Mouse (Mus musculus): ENCODE data around the gene Fstl3. TPM values are rescaled to one million over a fixed set of nuclear protein-coding genes. Genes with fewer than 3 reads are reported as not detected.
"Not testable (repeated sequence)": the region's sequence is repeated elsewhere in the genome, so short reads cannot be mapped to it uniquely, and the experiment has no call there.

Fstl3 gene
- polyA plus RNA-seq, 1 experiment from 2014 or later, result 21.9 TPM

DNA sequence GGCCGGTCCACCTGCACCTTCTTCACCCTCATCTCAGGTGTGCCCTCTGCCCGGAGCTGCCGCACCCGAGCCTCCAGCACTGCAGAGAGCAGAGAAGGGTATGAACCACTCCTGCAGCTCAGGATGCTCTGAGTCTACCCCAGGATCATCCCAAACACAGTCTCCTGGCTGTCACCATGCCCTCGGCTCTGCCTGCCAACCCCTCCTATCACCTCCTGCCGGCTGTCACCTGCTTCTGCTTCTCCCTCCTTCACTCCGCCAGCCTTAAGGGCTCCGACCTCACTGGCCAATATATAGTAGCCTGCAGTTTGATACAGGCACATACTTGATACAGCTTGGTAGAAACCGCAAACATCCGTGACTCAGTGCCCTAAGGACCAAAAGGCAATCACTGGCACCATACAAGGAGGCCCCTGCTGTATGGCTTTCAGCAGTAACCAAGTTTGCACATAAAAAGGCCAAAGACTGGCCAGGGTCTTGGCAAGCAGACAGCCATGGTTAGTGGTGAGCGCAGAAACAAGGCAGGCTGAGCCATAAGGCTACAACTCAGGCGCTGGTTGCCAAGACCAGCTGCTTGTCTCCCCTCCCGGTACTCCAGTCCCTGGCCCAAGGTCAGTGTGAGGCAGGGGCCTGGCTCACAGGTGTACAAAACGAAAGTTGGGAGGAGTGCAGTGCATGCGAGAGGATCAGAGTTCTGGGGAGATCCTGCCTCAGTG lies 33.3 kb upstream of the Fstl3 start:
- peaks cover 57% of the 10 kb centered on the region for H3K36me3 ChIP-seq
- no peak overlapping the region for H3K4me2 ChIP-seq
- H3K9me3 ChIP-seq (replicated peaks), result peaks cover 33% of the 10 kb centered on the region
- no peak overlapping the region for H3K27ac ChIP-seq (ENCODE audit: poor library complexity, severe bottlenecking)
- WGBS, result 93% methylated on average over 15 of the region's 15 CpGs
- peaks cover 12% of the 10 kb centered on the region for H3K4me1 ChIP-seq (replicated peaks)
- no peak for ATAC-seq (ENCODE audit: insufficient number of reproducible peaks, low FRiP score)
- no peak overlapping the region for H3K4me3 ChIP-seq
- H3K27me3 ChIP-seq (replicated peaks), result no peaks in the 10 kb centered on the region
- no peak overlapping the region for H3K9ac ChIP-seq

- no peaks in the 10 kb centered on the region for H3K27me3 ChIP-seq (replicated peaks)
- H3K9ac ChIP-seq, result no peak overlapping the region; the same call in 1 of the 2 replicates
- H3K27ac ChIP-seq (ENCODE audit: poor library complexity, severe bottlenecking), result no peak overlapping the region
- peaks cover 12% of the 10 kb centered on the region for H3K4me1 ChIP-seq (replicated peaks)
- H3K4me2 ChIP-seq, result peak overlapping the region; percentile 71
- peak overlapping the region; percentile 75 for H3K4me3 ChIP-seq
- no peak for ATAC-seq (ENCODE audit: insufficient number of reproducible peaks, low FRiP score)
- H3K36me3 ChIP-seq, result peaks cover 41% of the 10 kb centered on the region
- peaks cover 17% of the 10 kb centered on the region for H3K9me3 ChIP-seq (replicated peaks)
- WGBS, result 93% methylated on average over 3 of the region's 3 CpGs
Observed at GRCm38 (mm10) chr10:79745411-79745810, 31.7 kb upstream of the Fstl3 start.

DNA sequence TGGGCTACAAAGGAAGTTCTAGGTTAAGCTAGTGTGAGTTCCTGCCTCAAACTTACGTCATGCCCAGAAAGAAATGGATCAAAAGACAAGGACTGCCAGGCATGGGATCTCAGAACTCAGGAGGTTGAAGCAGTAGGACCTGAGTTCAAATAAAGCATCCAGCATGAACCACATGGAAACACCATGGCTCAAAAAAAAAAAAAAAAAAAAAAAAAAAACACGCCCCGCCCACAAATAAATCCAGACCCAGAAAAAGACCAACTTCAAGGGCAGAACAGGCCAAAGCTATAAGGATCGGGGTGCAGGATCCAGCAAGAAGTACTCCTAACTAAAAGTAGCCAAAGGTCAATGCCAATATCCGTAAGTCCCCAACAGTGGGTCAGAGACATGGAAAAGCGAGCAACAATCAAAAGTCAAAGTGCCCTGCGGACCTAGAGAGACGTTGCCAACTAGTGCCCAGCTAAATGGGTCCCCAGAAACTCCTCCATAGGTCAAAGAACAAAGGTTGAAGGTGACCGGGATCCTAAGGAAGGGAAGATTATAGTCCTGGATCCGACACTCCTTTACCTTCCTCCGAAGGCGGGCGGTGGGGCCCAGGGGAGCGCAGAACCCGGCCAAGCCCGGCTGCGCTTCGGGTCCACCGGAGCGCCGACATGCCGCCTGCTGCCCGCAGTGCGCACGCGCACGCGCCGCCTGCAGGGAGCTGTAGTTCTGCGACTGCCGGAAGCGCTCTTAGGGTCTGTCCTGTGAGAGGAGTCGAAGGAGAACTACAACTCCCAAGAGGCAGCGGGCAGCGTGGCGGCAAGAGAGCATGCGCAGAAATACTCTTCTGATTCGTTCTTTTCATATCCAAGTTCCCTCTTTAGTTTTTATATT lies 30.9 kb upstream of the Fstl3 start, which contains the start of gene Polrmt:
TSS of gene Polrmt (minus strand) at position 684 of the 876 bp plus-strand sequence.
- Histone ChIP-seq H3K9me3 (replicated peaks) (peaks cover 9% of the 10 kb centered on the region), H3K4me1 (replicated peaks) (peaks cover 12% of the 10 kb centered on the region), H3K27me3 (replicated peaks) (no peaks in the 10 kb centered on the region), H3K9ac (peak within 1 kb of the TSS; percentile 84), H3K4me3 (peak within 1 kb of the TSS; percentile 75), H3K4me2 (peak within 1 kb of the TSS; percentile 71), H3K27ac (ENCODE audit: poor library complexity, severe bottlenecking) (no peak within 1 kb of the TSS), H3K36me3 (peaks cover 34% of the 10 kb centered on the region)
- ATAC-seq (ENCODE audit: insufficient number of reproducible peaks, low FRiP score), result peak; percentile 94
- WGBS, result 3% methylated on average over 37 of the region's 38 CpGs

- no peaks in the 10 kb centered on the region for H3K27me3 ChIP-seq (replicated peaks)
- H3K36me3 ChIP-seq, result peaks cover 28% of the 10 kb centered on the region
- WGBS, result 22% methylated on average over 6 of the region's 6 CpGs
- H3K4me2 ChIP-seq, result peak overlapping the region; percentile 63
- H3K4me3 ChIP-seq, result peak overlapping the region; percentile 15; the same call in 1 of the 2 replicates
- peaks cover 12% of the 10 kb centered on the region for H3K4me1 ChIP-seq (replicated peaks)
- ATAC-seq (ENCODE audit: insufficient number of reproducible peaks, low FRiP score), result peak; percentile 55; the same call in 1 of the 2 replicates
- 0 out of 2 replicates have a peak overlapping the region, but pooled peaks have one; percentile 36 for H3K9ac ChIP-seq
- H3K27ac ChIP-seq (ENCODE audit: poor library complexity, severe bottlenecking), result no peak overlapping the region
- peaks cover 3% of the 10 kb centered on the region for H3K9me3 ChIP-seq (replicated peaks)
Observed at GRCm38 (mm10) chr10:79746774-79747151, 30.3 kb upstream of the Fstl3 start.

- Histone ChIP-seq H3K9me3 (replicated peaks) (no peaks in the 10 kb centered on the region), H3K4me1 (replicated peaks) (peaks cover 12% of the 10 kb centered on the region), H3K27ac (ENCODE audit: poor library complexity, severe bottlenecking) (no peak overlapping the region), H3K4me3 (no peak overlapping the region), H3K4me2 (no peak overlapping the region), H3K27me3 (replicated peaks) (no peaks in the 10 kb centered on the region), H3K9ac (no peak overlapping the region), H3K36me3 (peaks cover 12% of the 10 kb centered on the region)
- no peak for ATAC-seq (ENCODE audit: insufficient number of reproducible peaks, low FRiP score)
- WGBS, result 71% methylated on average over 6 of the region's 6 CpGs
Observed at GRCm38 (mm10) chr10:79748496-79748895, 28.6 kb upstream of the Fstl3 start.

DNA sequence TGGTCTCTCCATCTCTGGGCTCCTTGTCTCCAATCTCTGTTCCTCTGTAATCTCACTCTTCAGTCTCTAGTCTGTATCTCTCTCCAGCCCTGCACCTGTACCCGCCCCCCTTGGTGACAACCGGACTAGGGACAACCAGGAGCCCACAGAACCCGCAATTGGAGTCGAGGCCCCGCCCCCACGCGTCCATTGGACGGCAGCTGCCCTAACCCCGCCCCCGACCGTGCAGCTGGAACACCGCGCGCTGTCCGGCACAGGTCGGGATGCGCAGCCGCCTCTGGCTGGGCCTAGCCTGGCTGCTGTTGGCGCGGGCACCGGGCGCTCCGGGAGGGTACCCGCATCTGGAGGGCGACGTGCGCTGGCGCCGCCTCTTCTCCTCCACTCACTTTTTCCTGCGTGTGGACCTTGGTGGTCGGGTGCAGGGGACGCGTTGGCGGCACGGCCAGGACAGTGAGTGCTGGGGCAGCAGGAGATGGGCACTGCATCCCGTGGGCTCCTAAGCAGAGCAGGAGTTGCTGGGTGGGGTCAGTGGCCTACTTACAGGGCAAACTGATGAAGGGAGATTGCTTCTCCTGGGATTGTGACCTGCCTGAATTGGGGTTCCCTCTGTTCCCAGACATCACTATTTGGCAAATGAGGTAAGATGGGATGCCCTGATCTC lies 22.1 kb upstream of the Fstl3 start, which contains the start of gene Fgf22:
TSS of gene Fgf22 (plus strand) at position 221 of the 661 bp plus-strand sequence.
- Histone ChIP-seq H3K9me3 (replicated peaks) (no peaks in the 10 kb centered on the region), H3K4me2 (peak within 1 kb of the TSS; percentile 82), H3K4me1 (replicated peaks) (peaks cover 8% of the 10 kb centered on the region), H3K36me3 (peaks cover 39% of the 10 kb centered on the region), H3K27me3 (replicated peaks) (0 out of 2 replicates have a peak, but pooled peaks cover 10% of the 10 kb centered on the region), H3K4me3 (peak within 1 kb of the TSS; percentile 42), H3K9ac (peak within 1 kb of the TSS; percentile 65), H3K27ac (ENCODE audit: poor library complexity, severe bottlenecking) (no peak within 1 kb of the TSS)
- under 1% methylated on average over 36 of the region's 36 CpGs for WGBS
- peak; percentile 71; the same call in 1 of the 2 replicates for ATAC-seq (ENCODE audit: insufficient number of reproducible peaks, low FRiP score)

DNA sequence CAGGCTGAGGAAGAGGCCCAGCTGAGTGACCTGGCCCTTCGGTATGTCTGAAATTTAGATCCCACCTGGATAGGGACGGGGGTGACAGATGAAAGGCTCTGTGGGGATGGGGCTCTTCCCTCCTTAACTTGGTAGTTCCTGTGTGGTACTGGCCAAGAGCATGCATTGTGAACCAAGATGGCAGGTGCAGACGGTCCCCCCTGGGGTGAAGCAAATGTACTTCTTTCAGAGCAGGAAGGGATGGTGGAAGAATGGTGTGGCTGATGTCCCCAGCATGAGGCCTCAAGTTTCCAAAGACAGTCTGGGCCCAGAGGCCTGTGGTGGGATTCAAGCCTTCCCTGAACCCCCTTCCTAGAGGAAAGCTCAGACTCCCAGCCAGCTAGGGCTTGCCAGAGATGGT lies 21.2 kb upstream of the Fstl3 start:
- Histone ChIP-seq H3K4me2 (no peak overlapping the region), H3K9ac (no peak overlapping the region), H3K4me1 (replicated peaks) (peaks cover 8% of the 10 kb centered on the region), H3K27ac (ENCODE audit: poor library complexity, severe bottlenecking) (no peak overlapping the region), H3K4me3 (no peak overlapping the region), H3K9me3 (replicated peaks) (no peaks in the 10 kb centered on the region), H3K27me3 (replicated peaks) (0 out of 2 replicates have a peak, but pooled peaks cover 10% of the 10 kb centered on the region), H3K36me3 (peaks cover 48% of the 10 kb centered on the region)
- no peak for ATAC-seq (ENCODE audit: insufficient number of reproducible peaks, low FRiP score)
- WGBS, result 85% methylated on average over 3 of the region's 3 CpGs

DNA sequence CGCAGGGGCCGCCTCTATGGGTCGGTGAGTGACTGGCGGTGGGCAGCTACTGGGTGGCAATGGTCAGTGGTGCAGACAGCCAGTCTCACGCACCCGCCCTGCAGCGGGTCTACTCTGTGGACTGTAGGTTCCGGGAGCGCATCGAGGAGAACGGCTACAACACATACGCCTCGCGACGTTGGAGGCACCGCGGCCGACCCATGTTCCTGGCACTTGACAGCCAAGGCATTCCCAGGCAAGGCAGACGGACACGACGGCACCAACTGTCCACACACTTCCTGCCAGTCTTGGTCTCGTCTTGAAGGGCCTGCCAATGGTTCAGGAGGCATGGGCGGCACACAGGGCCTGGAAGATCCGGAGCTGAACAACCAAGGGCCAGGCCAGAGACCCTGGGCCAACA lies 20.4 kb upstream of the Fstl3 start:
- H3K9me3 ChIP-seq (replicated peaks), result no peaks in the 10 kb centered on the region
- H3K27ac ChIP-seq (ENCODE audit: poor library complexity, severe bottlenecking), result no peak overlapping the region
- WGBS, result 86% methylated on average over 24 of the region's 24 CpGs
- no peak overlapping the region for H3K4me3 ChIP-seq
- no peak for ATAC-seq (ENCODE audit: insufficient number of reproducible peaks, low FRiP score)
- no peak overlapping the region for H3K4me2 ChIP-seq
- peaks cover 56% of the 10 kb centered on the region for H3K36me3 ChIP-seq
- H3K4me1 ChIP-seq (replicated peaks), result peaks cover 8% of the 10 kb centered on the region
- H3K9ac ChIP-seq, result no peak overlapping the region
- H3K27me3 ChIP-seq (replicated peaks), result 0 out of 2 replicates have a peak, but pooled peaks cover 10% of the 10 kb centered on the region

DNA sequence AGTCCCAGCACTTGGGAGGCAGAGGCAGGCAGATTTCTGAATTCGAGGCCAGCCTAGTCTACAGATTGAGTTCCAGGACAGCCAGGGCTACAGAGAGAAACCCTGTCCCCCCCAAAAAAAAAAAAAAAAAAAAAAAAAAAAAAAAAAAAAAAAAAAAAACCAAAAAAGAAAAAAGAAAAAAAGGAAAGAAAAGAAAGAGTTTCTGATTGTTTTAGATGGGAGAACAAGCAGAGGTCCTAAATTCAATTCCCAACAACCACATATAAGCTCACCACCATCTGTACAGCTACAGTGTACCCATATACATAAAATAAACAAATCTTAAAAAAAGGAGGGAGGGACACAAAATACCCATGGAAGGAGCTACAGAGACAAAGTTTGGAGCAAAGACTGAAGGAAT lies 17.4 kb upstream of the Fstl3 start:
- not testable (repeated sequence) for H3K4me3 ChIP-seq; H3K9ac ChIP-seq; H3K27me3 ChIP-seq (replicated peaks); H3K9me3 ChIP-seq (replicated peaks); ATAC-seq (ENCODE audit: insufficient number of reproducible peaks, low FRiP score); H3K4me2 ChIP-seq; H3K27ac ChIP-seq (ENCODE audit: poor library complexity, severe bottlenecking)
- H3K4me1 ChIP-seq (replicated peaks), result peaks cover 26% of the 10 kb centered on the region
- H3K36me3 ChIP-seq, result peaks cover 64% of the 10 kb centered on the region
- 90% methylated on average over 1 of the region's 1 CpGs for WGBS

DNA sequence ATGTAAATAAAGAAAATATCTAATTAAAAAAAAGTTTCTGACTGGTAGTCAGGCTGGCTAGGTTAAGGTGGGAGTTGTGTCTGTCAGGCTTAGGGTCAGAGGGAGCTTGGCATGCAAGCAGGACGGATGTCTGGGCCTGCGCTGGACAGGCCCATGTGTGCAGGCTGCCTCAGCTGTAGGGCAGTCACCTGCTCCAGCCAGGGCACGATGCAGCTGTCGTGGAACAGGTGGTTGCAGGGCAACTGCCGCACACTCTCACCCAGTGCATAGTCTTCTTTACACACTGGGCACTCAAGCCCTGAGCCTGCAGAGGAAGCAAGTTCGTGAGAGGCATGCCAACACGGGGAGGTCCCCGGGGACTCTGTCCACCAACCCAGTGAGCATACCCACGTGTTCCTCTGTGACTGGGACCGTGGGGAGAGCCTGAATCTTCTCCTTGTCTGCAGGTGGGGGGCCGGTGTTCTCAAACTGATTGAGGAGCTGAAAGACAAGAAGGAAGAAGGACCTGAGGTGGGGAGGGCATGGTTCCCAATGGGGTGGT lies 16.4 kb upstream of the Fstl3 start:
- ATAC-seq (ENCODE audit: insufficient number of reproducible peaks, low FRiP score), result no peak
- H3K36me3 ChIP-seq, result peaks cover 64% of the 10 kb centered on the region
- H3K27ac ChIP-seq (ENCODE audit: poor library complexity, severe bottlenecking), result no peak overlapping the region
- WGBS, result 91% methylated on average over 11 of the region's 11 CpGs
- peaks cover 28% of the 10 kb centered on the region for H3K4me1 ChIP-seq (replicated peaks)
- H3K4me3 ChIP-seq, result no peak overlapping the region
- H3K27me3 ChIP-seq (replicated peaks), result 0 out of 2 replicates have a peak, but pooled peaks cover 5% of the 10 kb centered on the region
- no peak overlapping the region for H3K4me2 ChIP-seq
- H3K9ac ChIP-seq, result no peak overlapping the region
- H3K9me3 ChIP-seq (replicated peaks), result no peaks in the 10 kb centered on the region

Data from heart, embryonic 12.5 days (tissue).